Mouse (Mus musculus) embryonic facial prominence, embryonic 13.5 days (tissue): ENCODE measurements around the gene Mrgprh. TPM values are rescaled to one million over a fixed set of nuclear protein-coding genes. Genes with fewer than 3 reads are reported as not detected.

Experiments
- ATAC-seq: fragments of 200-750 bp; cut with Nextera tagmentation; 2 replicates; pipeline ENCODE4 v1.8.0; 2017; ENCODE audit warnings: low read depth; ENCODE audit not compliant: insufficient number of reproducible peaks, insufficient read depth, low FRiP score, low TSS enrichment
- H3K27ac ChIP-seq: fragments of 300-500 bp; sonication (generic); 2 replicates; pipeline ENCODE4 v1.5.1; 2015; ENCODE audit warnings: moderate library complexity, mild to moderate bottlenecking, inconsistent platforms
- H3K27me3 ChIP-seq: fragments of 300-500 bp; sonication (generic); 2 replicates; pipeline ENCODE4 v1.6.1; 2015; ENCODE audit warnings: mild to moderate bottlenecking, inconsistent platforms
- H3K36me3 ChIP-seq: fragments of 300-500 bp; sonication (generic); 2 replicates; pipeline ENCODE4 v1.6.1; 2015; ENCODE audit warnings: mild to moderate bottlenecking, inconsistent platforms
- H3K4me1 ChIP-seq: fragments of 300-500 bp; sonication (generic); 2 replicates; pipeline ENCODE4 v1.6.1; 2015; ENCODE audit warnings: inconsistent platforms
- H3K4me2 ChIP-seq: fragments of 300-500 bp; sonication (generic); 2 replicates; pipeline ENCODE4 v1.6.1; 2015; ENCODE audit warnings: moderate library complexity, mild to moderate bottlenecking, inconsistent platforms
- H3K4me3 ChIP-seq: fragments of 300-500 bp; sonication (generic); 2 replicates; pipeline ENCODE4 v1.5.1; 2015; ENCODE audit warnings: mild to moderate bottlenecking, inconsistent platforms
- H3K9ac ChIP-seq: fragments of 300-500 bp; sonication (generic); 2 replicates; pipeline ENCODE4 v1.6.1; 2015; ENCODE audit warnings: mild to moderate bottlenecking, inconsistent platforms
- H3K9me3 ChIP-seq: fragments of 300-500 bp; sonication (generic); 2 replicates; pipeline ENCODE4 v1.6.1; 2016; ENCODE audit warnings: inconsistent platforms
- WGBS: fragments of 180-500 bp; shearing (Covaris S2); methylation state at CpG from one replicate; pipeline ENCODE4 v1.1.7; 2015; ENCODE audit warnings: mixed read lengths; 5-methylcytosine and 5-hydroxymethylcytosine counted together
- microRNA-seq: library from miRNA; unstranded; fragments of <30 nt; microRNA quantifications from one replicate; pipeline ENCODE4, GENCODE M21; 2016
- polyA plus RNA-seq: library from polyadenylated mRNA; unstranded; fragments of >200 nt; fragmentation: Nextera tagmentation; extraction: Ambion mirVana; gene quantifications from 2 replicates; pipeline ENCODE4 v1.2.1, GENCODE M21; 2015

Gene Mrgprh
- polyA plus RNA-seq, 1 experiment from 2014 or later, result not detected

DNA sequence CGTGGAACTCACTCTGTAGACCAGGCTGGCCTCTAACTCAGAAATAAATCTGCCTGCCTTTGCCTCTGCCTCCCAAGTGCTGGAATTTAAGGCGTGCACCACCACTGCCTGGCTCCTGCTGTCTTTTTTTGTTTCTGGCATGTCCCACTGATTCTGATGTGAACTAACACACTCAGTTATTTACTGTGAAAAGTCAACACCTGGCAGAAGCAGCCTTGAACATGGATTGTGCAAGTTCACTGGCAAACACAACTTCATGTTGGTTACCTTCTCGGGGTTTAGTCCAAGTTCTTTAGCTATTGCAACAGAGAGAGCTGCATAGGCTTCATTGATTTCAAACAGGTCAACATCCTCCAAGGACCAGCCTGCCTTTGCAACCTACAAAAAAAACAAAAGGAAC is 49.2 kb downstream of the Mrgprh start:
- Histone ChIP-seq H3K4me1 (no peaks in the 10 kb centered on the region), H3K9me3 (no peaks in the 10 kb centered on the region), H3K9ac (no peak overlapping the region), H3K27me3 (no peaks in the 10 kb centered on the region), H3K27ac (no peak overlapping the region), H3K36me3 (peaks cover 69% of the 10 kb centered on the region), H3K4me2 (no peak overlapping the region), H3K4me3 (no peak overlapping the region)
- 92% methylated on average over 3 of the region's 3 CpGs for WGBS
- no peak for ATAC-seq

DNA sequence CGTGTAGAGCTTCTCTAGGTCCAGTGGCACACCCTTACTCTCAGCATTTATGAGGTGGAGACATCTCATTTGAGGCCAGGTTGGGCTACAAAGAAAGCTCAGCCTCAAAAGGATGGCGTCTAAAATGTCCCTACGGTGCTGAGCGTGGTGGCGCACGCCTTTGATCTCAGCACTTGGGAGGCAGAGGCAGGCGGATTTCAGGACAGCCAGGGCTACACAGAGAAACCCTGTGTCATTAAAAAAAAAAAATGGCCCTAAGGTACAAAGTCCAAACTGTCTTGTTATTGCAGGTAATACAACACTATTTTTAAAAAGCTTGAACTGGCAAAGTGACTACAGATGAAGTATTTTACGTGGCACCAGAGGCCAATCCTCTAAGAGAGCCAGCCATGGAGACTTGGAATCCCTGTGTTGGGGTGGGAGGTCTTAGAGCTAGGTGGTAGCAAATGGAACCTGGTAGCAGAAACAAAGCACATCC is 49.9 kb downstream of the Mrgprh start:
- Histone ChIP-seq H3K4me3 (no peak overlapping the region), H3K36me3 (peaks cover 62% of the 10 kb centered on the region)

More for the DNA sequence above, 49.9 kb downstream of the Mrgprh start:
- Histone ChIP-seq H3K4me1 (no peaks in the 10 kb centered on the region), H3K9ac (no peak overlapping the region), H3K27me3 (no peaks in the 10 kb centered on the region), H3K4me2 (no peak overlapping the region), H3K9me3 (no peaks in the 10 kb centered on the region), H3K27ac (no peak overlapping the region)
- 91% methylated on average over 8 of the region's 8 CpGs for WGBS
- no peak for ATAC-seq

Small RNAs within 50 kb of the gene (microRNA-seq; reads per million reads assigned to microRNA genes)
- gene Gm24085, result not detected

Other genes with a start within 250 kb of the Mrgprh start
- gene Slc22a1, start 200.2 kb upstream of the Mrgprh start, polyA plus RNA-seq, result 0.58 TPM in 1 of 2 replicates, not detected in the other
- 27.9 and 35.4 TPM in 2 replicates for gene Igf2r, start 106.4 kb upstream of the Mrgprh start, polyA plus RNA-seq
- 1.2 and 2.1 TPM in 2 replicates for gene Mas1, start 7.9 kb upstream of the Mrgprh start, polyA plus RNA-seq
- gene Pnldc1, start 34.2 kb downstream of the Mrgprh start, polyA plus RNA-seq, result 1.8 and 3.5 TPM in 2 replicates
- gene Tcp1, start 39.7 kb downstream of the Mrgprh start, polyA plus RNA-seq, result 429 and 454 TPM in 2 replicates
- 136 and 172 TPM in 2 replicates for gene Mrpl18, start 40.3 kb downstream of the Mrgprh start, polyA plus RNA-seq
- 0.65 and 1.5 TPM in 2 replicates for gene Acat3, start 64.6 kb downstream of the Mrgprh start, polyA plus RNA-seq
- 182 and 218 TPM in 2 replicates for gene Acat2, start 84.7 kb downstream of the Mrgprh start, polyA plus RNA-seq
- gene Wtap, start 118.1 kb downstream of the Mrgprh start, polyA plus RNA-seq, result 156 and 166 TPM in 2 replicates
- 78.3 and 78.7 TPM in 2 replicates for gene Sod2, start 130.8 kb downstream of the Mrgprh start, polyA plus RNA-seq
- gene Gpr31b, start 176.3 kb downstream of the Mrgprh start, polyA plus RNA-seq, result not detected in 2 replicates
- gene Tcp10b, start 185.1 kb downstream of the Mrgprh start, polyA plus RNA-seq, result 0.14 TPM in 1 of 2 replicates, not detected in the other